Mouse (Mus musculus) adrenal gland, postnatal 36 days (tissue): ENCODE results near the gene Trub2. TPM values are rescaled to one million over a fixed set of nuclear protein-coding genes. Genes with fewer than 3 reads are reported as not detected.

Experiments
- DNase-seq, 2 experiments: peaks; one replicate each; pipeline ENCODE4 v3.0.0; 2021; ENCODE audit warnings: mixed read lengths in 1 of 2
- long read RNA-seq, 2 experiments: library from polyadenylated mRNA; stranded (forward); transcript quantifications; one replicate each; pipeline ENCODE4 v2.0.0; 2021; ENCODE audit warnings: borderline sequencing depth in 2 of 2
- total RNA-seq, 2 experiments: library from RNA; stranded (reverse); gene quantifications; 2 replicates each; pipeline ENCODE4 v1.2.3; 2021

Gene Trub2
- 10 to 100 TPM; 33.3 to 37.7 TPM for total RNA-seq
- long read RNA-seq, experiment 1, transcript Trub2-201 (8 exons, 3,408 nt), result major isoform, 6 of 34 reads
- long read RNA-seq, experiment 1, partial matches to known transcripts, result 5 of 34 reads
- long read RNA-seq, experiment 1, other reads (novel, unspliced or antisense), result 21 of 34 reads
- long read RNA-seq, experiment 2, partial matches to known transcripts, result 2 of 14 reads
- long read RNA-seq, experiment 2, other reads (novel, unspliced or antisense), result 7 of 14 reads

- DNase-seq, result peak; percentile 91 to 92
Observed at GRCm38 (mm10) chr2:29787937-29788681, at the start of gene Trub2. Trub2 (minus strand) TSS chr2:29788502.

- DNase-seq, result no peak
Observed at GRCm38 (mm10) chr2:29835391-29835899, 47.1 kb upstream of the Trub2 start.

DNA sequence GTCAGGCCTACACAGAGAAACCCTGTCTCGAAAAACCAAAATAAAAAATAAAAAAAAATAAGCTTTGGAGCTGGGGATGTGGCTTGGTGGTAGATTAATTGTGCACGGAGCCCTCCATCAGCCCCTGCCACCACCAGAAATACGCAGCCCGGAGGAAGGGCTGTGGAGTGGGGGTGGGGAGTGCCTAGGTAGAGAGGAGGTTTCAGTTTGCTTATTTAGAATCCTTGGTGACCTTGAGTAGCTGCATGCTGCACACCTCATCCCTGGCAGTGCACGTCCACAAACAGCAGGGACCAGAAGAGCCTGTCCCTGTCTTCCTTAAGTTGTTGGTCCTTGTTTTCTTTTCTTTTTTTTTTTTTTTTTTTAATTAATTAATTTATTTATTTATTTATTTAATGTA is 45.5 kb upstream of the Trub2 start:
- no peak for DNase-seq

- DNase-seq, result no peak
Observed at GRCm38 (mm10) chr2:29831106-29831505, 42.8 kb upstream of the Trub2 start.

DNA sequence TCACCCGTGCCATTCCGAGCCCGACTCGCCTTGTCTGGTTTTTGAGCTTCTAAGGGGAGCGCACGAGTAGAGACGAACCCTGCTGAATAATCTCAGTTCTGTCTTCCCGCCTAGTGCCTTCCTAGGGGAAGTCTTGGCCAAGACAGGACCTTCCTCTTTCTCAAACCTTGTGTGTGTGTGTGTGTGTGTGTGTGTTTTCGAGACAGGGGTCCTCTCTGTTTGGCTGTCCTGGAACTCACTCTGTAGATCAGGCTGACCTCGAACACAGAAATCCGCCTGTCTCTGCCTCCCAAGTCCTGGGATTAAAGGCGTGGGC is 39.4 kb upstream of the Trub2 start:
- no peak for DNase-seq

DNA sequence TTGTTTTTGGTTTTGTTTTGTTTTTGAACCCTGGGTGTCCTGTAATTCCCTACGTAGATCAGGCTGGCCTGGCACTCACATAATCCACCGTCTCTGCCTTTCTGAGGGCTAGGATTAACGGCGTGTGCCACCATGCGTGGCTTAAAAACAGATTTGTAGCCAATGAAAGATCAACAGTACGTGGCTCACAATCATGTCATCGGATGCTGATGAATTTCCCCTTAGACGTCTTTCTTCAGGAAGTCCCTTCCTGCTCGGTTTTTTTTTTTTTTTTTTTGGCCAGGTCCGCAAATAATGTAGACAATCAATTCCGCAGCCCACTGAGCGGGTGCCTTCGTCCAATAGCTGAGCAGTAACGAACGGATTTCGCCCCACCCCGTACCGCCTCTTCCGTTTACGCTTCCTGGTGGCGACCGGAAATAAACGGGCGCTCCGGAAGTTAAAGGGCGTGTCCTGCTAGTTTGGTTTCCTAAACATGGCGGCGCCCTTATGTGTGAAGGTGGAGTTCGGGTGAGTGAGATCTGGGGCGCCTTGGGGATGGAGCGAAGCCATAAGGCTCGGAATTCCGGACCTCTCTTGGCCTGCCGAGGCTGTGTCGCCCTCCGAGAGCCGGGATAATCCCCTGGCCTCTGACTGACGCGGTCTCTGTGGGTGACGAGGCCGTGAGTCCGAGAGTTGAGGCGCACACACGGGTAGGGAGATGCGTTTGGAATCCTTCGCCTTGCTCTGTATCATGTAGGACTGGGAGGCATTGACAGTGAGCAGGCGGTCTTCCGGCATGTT is 38.8 kb upstream of the Trub2 start:
- DNase-seq, result peak; percentile 96

- DNase-seq, result no peak
Observed at GRCm38 (mm10) chr2:29826318-29826925, 38.1 kb upstream of the Trub2 start.

DNA sequence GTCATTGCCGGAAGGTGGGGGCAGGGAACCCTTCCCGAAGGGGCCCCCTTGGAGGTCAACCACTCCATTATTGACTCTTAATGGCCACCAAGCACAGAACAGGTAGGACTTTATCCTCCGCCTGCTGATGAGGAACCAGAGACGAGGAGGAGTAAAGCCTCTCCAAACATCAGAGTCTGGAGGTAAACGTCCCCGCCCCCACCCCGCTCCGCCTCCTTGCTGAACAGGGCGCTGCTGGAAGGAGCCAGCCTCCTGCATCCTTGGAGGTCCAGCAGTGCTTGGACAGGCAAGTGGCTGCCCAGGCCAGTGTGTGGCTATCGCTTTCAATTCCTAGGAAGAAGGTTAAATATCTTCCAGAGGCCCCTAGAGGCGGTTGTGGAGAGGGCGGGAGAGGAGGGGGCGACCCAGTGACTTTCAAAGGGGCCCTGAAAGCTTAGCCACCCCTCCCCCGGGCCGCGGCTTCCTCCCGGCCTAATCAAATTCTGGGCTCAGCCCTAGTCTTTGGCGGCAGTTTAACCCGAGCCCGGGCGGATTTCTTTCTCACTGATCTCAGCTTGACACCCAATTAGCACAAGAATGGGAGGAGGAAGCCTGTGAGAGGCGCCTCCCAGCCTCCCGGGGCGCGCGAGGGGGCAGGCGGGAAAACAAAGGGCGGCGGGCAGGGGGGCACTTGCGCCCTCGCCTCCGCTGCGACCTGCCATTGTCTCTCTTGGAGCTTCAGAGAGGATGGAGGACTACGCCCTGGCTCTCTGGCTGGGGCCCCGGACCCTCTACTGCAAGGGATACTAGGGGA is 31.9 kb upstream of the Trub2 start, which contains the start of gene Urm1:
Gene Urm1 (plus strand): TSS at position 51 of the 793 bp plus-strand sequence.
- DNase-seq, result peak; percentile 61 to 76

GRCm38 (mm10) chr2:29819363-29819762 is 31.1 kb upstream of the Trub2 start:
- no peak for DNase-seq

GRCm38 (mm10) chr2:29817426-29818232 is 29.3 kb upstream of the Trub2 start:
- DNase-seq, result peak; percentile 83 to 88

- no peak for DNase-seq
Observed at GRCm38 (mm10) chr2:29815678-29816371, 27.5 kb upstream of the Trub2 start.

DNA sequence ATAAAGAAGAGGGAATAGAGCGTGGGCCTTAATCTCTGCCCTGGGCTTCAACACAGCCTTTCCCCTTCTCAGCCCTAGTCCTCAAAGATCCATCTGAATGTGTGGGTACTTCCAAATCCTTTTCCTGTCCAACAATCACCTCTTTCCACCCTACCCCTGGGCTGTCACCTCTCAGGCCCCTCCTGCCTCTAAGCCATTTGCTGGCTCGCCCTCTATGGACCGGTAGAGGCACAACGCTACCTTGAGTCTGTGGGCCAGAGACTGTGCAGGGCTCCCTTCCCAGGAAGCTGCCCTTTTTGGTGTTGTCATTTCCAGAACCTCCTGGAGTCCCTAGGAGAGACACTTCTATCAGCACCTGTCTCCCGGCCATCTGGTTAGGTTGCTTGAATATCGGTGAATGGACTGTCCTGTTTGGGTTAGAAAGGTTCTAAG is 15.1 kb upstream of the Trub2 start:
- DNase-seq, result peak; percentile 30 to 45

DNA sequence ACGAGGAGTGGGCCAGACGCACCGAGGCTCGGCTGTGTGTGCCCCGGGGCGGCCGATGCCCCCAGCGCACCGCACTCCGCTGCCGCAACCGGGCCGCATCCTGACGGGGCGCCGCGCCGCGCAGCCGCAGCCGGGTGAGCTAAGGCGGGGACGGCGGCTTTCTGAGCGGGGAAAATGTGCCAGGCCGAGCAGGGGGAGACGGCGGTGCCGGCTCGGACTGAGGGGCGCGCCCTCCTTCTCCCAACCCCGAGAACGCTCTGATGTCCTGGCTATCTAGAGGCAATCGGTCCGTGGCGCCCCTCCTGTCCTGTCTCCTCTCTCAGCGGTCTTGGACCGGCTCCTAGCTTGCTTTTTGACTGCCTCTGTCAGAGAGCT is 14.5 kb upstream of the Trub2 start:
- no peak for DNase-seq

DNA sequence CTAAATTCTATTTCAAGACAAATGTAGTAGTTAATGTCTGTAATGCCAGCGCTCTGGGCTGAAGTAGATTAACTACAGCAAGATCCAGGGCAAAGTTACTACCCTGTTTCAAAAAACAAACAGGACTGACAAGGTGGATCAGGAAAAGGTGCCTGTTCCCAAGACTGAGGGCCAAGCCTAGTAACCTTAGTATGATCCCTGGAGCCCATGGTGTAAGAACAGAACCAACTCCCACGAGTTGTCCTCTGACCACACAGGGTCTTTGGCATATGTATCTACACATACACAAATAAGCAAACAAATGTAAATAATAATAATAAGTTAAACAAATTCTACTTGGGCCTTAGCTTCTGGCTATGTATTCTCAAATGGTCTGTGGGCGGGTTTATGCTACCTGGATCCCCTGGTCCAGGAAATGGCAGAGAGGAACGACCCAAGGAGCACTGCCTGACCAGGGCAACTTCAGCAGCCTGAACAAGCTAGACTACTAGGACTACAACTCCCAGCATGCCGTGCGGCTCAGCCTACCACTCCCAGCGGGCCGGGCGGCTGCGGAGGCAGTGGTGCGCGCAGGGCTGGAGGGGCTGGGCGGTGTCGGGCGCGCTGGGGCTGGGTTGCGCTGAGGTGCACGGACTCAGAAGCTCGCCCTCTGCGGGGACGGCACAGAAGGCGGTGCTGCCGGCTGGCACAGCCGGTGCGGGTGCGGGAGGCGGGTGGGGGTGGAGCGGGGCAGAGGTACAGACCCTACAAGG is 13.9 kb upstream of the Trub2 start, which contains the start of gene Slc27a4:
Gene Slc27a4 (plus strand): TSS at position 560 of the 752 bp plus-strand sequence.
- DNase-seq, result peak; percentile 99

GRCm38 (mm10) chr2:29792772-29793487 is 4.6 kb upstream of the Trub2 start:
- no peak for DNase-seq

- DNase-seq, result peak; percentile 89 to 91
Observed at GRCm38 (mm10) chr2:29787104-29787917, 991 bp downstream of the Trub2 start, which contains the start of gene Coq4. Coq4 (plus strand) TSS chr2:29787493.

GRCm38 (mm10) chr2:29784290-29784689 is 4.0 kb downstream of the Trub2 start:
- no peak for DNase-seq
